Mouse (Mus musculus) olfactory bulb, adult 2 months (tissue): Measurements from ENCODE around the gene Cstb. TPM values are rescaled to one million over a fixed set of nuclear protein-coding genes. Genes with fewer than 3 reads are reported as not detected.

Source experiments
- H3K27ac ChIP-seq: fragments of 200-500 bp; 2 replicates; pipeline ENCODE4 v1.5.1; 2012; ENCODE audit warnings: low read depth, low read length; ENCODE audit not compliant: insufficient read depth
- H3K4me1 ChIP-seq: fragments of 200-500 bp; 2 replicates; pipeline ENCODE4 v1.6.1; 2012; ENCODE audit warnings: low read length; ENCODE audit not compliant: control insufficient read depth, insufficient read depth
- H3K4me3 ChIP-seq: fragments of 200-500 bp; 2 replicates; pipeline ENCODE4 v1.5.1; 2012; ENCODE audit warnings: mild to moderate bottlenecking, low read depth, low read length, moderate library complexity; ENCODE audit not compliant: insufficient read depth
- CTCF ChIP-seq: fragments of 200-500 bp; IDR thresholded peaks from 2 replicates; pipeline ENCODE4 v1.5.1; 2012; ENCODE audit warnings: low read depth, mild to moderate bottlenecking, low read length, moderate library complexity; ENCODE audit not compliant: insufficient read depth
- POLR2A ChIP-seq: fragments of 200-500 bp; IDR thresholded peaks from 2 replicates; pipeline ENCODE4 v1.6.1; 2012; ENCODE audit warnings: mild to moderate bottlenecking, low read depth, low read length, moderate library complexity; ENCODE audit not compliant: insufficient read depth
- WGBS: fragments of 180-500 bp; shearing (Covaris S2); methylation state at CpG from one replicate; pipeline ENCODE4 v1.1.7; 2018; 5-methylcytosine and 5-hydroxymethylcytosine counted together
- polyA plus RNA-seq: library from polyadenylated mRNA; stranded (reverse); fragments of >200 nt; gene quantifications from 2 replicates; pipeline ENCODE4 v1.2.4, GENCODE M21; 2012; ENCODE audit warnings: low replicate concordance; ENCODE audit not compliant: missing spikeins, insufficient read depth, insufficient read length

Gene Cstb
- polyA plus RNA-seq, 1 experiment, result not detected

DNA sequence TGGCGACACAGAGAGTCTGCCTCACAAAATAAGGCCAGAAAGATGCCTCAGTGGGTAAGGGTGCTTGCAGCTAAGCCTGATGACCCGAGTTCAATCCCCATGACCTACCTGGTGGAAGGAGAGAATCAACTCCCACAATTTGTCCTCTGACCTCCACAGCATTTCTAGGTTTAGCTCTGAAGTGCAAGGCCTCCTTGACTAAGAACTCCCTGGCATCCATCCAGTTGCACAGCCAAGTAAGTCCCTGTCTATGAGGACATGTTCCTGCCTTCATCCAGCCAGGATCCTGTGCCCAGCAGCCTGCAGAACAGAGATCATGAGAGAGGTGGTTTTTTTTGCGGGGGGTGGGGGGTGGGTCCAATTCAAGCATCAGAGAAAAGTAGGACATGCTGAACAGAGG lies 46.6 kb downstream of the Cstb start:
- WGBS, result 86% methylated on average over 3 of the region's 3 CpGs
- Histone ChIP-seq H3K27ac (no peak overlapping the region), H3K4me1 (peaks cover 31% of the 10 kb centered on the region), H3K4me3 (no peak overlapping the region)
- TF ChIP-seq CTCF, result no peak
- no peak for TF ChIP-seq POLR2A

DNA sequence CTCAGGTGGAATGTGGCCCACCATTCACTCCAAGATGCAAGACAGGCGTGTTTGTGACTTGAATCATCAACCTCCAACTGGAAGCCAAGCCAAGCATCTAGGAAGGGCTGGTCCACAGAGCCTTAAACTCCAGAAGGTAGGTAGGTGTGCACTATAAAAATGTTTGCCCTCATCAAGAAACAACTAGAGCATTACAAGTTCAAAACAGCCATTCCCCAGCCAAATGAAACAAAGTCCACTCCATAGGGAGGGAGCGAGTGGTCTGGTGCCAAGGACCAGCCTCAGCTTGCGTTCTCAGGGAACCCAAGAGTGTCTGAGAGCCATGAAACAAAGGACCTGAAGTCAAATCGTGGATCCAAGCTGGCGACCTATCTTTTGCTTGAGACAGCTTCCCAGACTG lies 48.0 kb downstream of the Cstb start:
- Histone ChIP-seq H3K4me3 (no peak overlapping the region), H3K4me1 (peaks cover 31% of the 10 kb centered on the region), H3K27ac (peak overlapping the region; percentile 20; the same call in 1 of the 2 replicates)
- TF ChIP-seq POLR2A, result no peak
- TF ChIP-seq CTCF, result no peak
- 45% methylated on average over 5 of the region's 5 CpGs for WGBS

DNA sequence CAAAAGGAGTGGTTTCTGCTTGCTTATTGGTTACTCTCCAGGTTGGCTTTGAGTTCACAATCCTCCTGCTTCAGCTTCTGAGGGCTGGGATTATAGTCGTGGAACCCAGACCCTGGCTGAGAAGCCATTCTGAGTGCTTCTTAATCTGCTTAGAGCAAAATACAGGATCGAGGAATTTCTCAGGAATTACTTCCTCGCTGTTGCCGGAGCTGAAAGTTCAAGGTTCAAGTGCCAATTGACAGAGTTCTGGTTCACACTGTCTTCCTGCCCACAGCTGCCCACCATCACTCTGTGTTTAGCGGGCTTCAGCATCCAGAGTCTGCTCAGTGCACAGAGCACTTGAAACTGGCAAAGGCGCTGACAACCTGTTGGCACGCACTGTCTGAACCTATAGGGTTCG lies 49.3 kb downstream of the Cstb start:
- TF ChIP-seq CTCF (no peak), POLR2A (no peak)
- Histone ChIP-seq H3K27ac (no peak overlapping the region), H3K4me3 (no peak overlapping the region), H3K4me1 (peaks cover 30% of the 10 kb centered on the region)
- WGBS, result 80% methylated on average over 8 of the region's 8 CpGs

DNA sequence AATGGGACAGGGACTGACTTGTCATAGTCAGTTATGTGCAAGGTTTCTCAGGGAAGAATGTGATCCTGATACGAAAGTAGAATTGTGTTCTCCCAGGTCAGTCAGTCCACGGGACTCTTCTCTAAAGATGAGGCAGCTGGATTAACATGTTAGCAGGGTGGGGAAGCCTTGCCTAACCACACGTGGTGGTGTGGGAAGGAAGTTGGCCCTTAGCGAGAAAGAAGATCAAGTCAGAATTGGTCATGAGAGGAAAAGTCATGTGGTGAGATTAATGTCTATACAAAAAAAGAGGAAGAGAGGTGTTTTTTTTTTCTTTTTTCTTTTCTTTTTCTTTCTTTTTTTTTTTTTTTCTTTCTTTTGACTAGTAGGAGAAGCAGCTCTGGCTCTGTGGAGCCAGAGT lies 51.4 kb downstream of the Cstb start:
- Histone ChIP-seq H3K4me3 (no peak overlapping the region), H3K27ac (no peak overlapping the region), H3K4me1 (peaks cover 20% of the 10 kb centered on the region)
- TF ChIP-seq CTCF (no peak), POLR2A (no peak)
- 74% methylated on average over 4 of the region's 4 CpGs for WGBS

Other genes with a start within 250 kb of the Cstb start
- gene Pwp2, start 240.5 kb upstream of the Cstb start, polyA plus RNA-seq, result not detected in 2 replicates
- gene Trappc10, start 181.0 kb upstream of the Cstb start, polyA plus RNA-seq, result 121 TPM in 1 of 2 replicates, not detected in the other
- gene Agpat3, start 73.2 kb upstream of the Cstb start, polyA plus RNA-seq, result 102 TPM in 1 of 2 replicates, not detected in the other
- gene Rrp1, start 12.6 kb upstream of the Cstb start, polyA plus RNA-seq, result 444 TPM in 1 of 2 replicates, not detected in the other
- gene Pdxk, start 39.3 kb downstream of the Cstb start, polyA plus RNA-seq, result not detected in 2 replicates
- not detected in 2 replicates for gene Olfr1358, start 91.8 kb downstream of the Cstb start, polyA plus RNA-seq
- gene Ilvbl, start 148.7 kb downstream of the Cstb start, polyA plus RNA-seq, result not detected in 2 replicates
- not detected in 2 replicates for gene Syde1, start 166.3 kb downstream of the Cstb start, polyA plus RNA-seq
- gene Olfr1357, start 192.4 kb downstream of the Cstb start, polyA plus RNA-seq, result not detected in 2 replicates